Mouse (Mus musculus): ENCODE measurements around the gene Wapl.

The Wapl gene

DNA sequence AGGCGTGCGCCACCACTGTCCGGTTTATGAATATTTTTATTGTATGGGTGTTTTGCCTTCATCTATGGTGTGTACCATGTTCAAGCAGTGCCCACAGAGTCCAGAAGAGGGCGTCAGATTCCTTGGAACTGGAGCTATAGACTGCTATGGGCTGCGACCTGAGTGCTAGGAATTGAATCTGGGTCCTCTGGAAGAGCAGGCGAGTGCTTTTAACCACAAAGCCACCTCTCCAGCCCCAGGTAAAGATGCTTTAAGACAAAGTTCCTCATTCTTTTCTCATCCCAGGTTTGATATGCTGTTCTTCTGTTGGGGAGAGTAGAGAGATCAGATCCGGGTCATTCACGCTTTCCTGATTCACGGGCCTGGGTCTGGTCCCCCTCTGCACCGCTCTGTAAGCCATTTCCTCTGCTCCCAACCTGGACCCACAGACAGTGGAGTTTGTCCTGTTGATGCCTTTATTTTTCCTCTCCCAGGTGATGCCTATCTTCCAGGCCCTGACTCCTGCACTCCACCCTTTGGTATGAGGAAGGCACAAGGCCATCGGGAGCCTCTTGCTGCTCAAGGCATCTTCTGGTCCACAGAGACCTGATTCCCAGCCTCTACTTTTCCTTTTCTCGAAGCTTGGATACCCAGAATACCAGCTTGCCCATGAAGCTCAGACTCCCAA, 103.1 kb downstream of the Wapl start:
- no peak for DNase-seq

DNA sequence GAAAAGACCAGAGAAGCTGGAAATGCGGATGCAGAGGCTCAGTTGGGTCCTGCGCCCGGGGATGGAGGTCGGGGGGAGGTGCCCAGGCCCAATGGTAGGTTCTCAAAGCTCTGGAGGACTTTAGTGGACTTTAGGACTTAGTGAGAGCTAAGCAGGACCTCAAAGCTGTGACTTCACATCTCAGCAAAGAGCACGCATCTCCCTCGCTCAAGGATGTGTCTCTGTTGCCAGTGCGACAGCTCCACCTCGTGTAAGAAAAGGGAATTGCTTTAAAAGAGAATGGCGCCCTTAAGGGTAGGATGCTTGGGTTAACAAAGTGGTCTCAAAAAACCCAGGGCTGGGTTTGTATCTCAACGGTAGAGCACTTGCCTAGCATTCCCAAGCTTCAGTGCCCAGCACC, 104.1 kb downstream of the Wapl start:
- peak; percentile 56 for DNase-seq

- no peak for DNase-seq
These were observed 105.0 kb downstream of the Wapl start for GRCm38 (mm10) chr14:34778760-34779159.

- DNase-seq: no peak
These were observed 119.8 kb downstream of the Wapl start for GRCm38 (mm10) chr14:34793406-34794037.
